Mouse (Mus musculus): ENCODE results near the gene Mdm4.

GRCm38 (mm10) chr1:133059592-133059991, 29.2 kb upstream of the Mdm4 start:
- TF ChIP-seq POLR2A (IDR thresholded peaks at IDR 0.05; ENCODE audit: borderline replicate concordance, insufficient read depth, low read length) (no peak), CTCF (IDR thresholded peaks at IDR 0.05; ENCODE audit: borderline replicate concordance, insufficient read depth, low read depth, low read length) (no peak)
